Mouse (Mus musculus): ENCODE measurements at regions not wholly inside any gene's neighbourhood (a gene's known extent, or its start where the extent isn't known, plus 50 kb on each side); places are given as distances from the start of the nearest gene placed in this dataset.

GRCm38 (mm10) chr2:106190579-106191322 lies 187.4 kb upstream of the Dnajc24 start:
- ATAC-seq (no peak), DNase-seq (ENCODE audit: low spot score) (peak; percentile 27)
- H3K36me3 ChIP-seq (ENCODE audit: insufficient read depth, low read length), result no peaks in the 10 kb centered on the region
- no peak overlapping the region for H3K4me3 ChIP-seq (ENCODE audit: low read length)
- TF ChIP-seq CTCF (IDR thresholded peaks at IDR 0.05; ENCODE audit: low read depth), result no peak
- 25% methylated on average over 11 of the region's 11 CpGs for WGBS
- no peaks in the 10 kb centered on the region for H3K4me1 ChIP-seq (ENCODE audit: insufficient read depth, low read length)
- no peaks in the 10 kb centered on the region for H3K9me3 ChIP-seq (ENCODE audit: low read length)
- no peak overlapping the region for H3K4me2 ChIP-seq (ENCODE audit: low read depth, low read length)
- no peaks in the 10 kb centered on the region for H3K27me3 ChIP-seq (ENCODE audit: insufficient read depth, low read length)
- no peak overlapping the region for H3K27ac ChIP-seq
- no peak overlapping the region for H3K9ac ChIP-seq (replicated peaks; ENCODE audit: low read length)

- peak; percentile 62 for ATAC-seq
- peak; percentile 55 for DNase-seq (ENCODE audit: low spot score)
- peak overlapping the region; percentile 45 for H3K4me2 ChIP-seq (ENCODE audit: low read depth, low read length)
- no peaks in the 10 kb centered on the region for H3K27me3 ChIP-seq (ENCODE audit: insufficient read depth, low read length)
- H3K4me3 ChIP-seq (ENCODE audit: low read length), result no peak overlapping the region
- TF ChIP-seq CTCF (IDR thresholded peaks at IDR 0.05; ENCODE audit: low read depth), result no peak
- H3K9me3 ChIP-seq (ENCODE audit: low read length), result no peaks in the 10 kb centered on the region
- no peaks in the 10 kb centered on the region for H3K4me1 ChIP-seq (ENCODE audit: insufficient read depth, low read length)
- WGBS, result 35% methylated on average over 16 of the region's 16 CpGs
- H3K36me3 ChIP-seq (ENCODE audit: insufficient read depth, low read length), result no peaks in the 10 kb centered on the region
- 0 out of 2 replicates have a peak overlapping the region, but pooled peaks have one; percentile 2 for H3K9ac ChIP-seq (replicated peaks; ENCODE audit: low read length)
- H3K27ac ChIP-seq, result no peak overlapping the region
Measured at GRCm38 (mm10) chr2:106183651-106184050, 180.3 kb upstream of the Dnajc24 start.

GRCm38 (mm10) chr2:106182051-106182450 lies 178.7 kb upstream of the Dnajc24 start:
- peak overlapping the region; percentile 55 for H3K4me2 ChIP-seq (ENCODE audit: low read depth, low read length)
- no peaks in the 10 kb centered on the region for H3K27me3 ChIP-seq (ENCODE audit: insufficient read depth, low read length)
- DNase-seq (ENCODE audit: low spot score) (peak; percentile 81), ATAC-seq (peak; percentile 95)
- H3K4me1 ChIP-seq (ENCODE audit: insufficient read depth, low read length), result no peaks in the 10 kb centered on the region
- no peak overlapping the region for H3K9ac ChIP-seq (replicated peaks; ENCODE audit: low read length)
- no peak for TF ChIP-seq CTCF (IDR thresholded peaks at IDR 0.05; ENCODE audit: low read depth)
- no peaks in the 10 kb centered on the region for H3K36me3 ChIP-seq (ENCODE audit: insufficient read depth, low read length)
- H3K9me3 ChIP-seq (ENCODE audit: low read length), result no peaks in the 10 kb centered on the region
- no peak overlapping the region; the same call in 1 of the 2 replicates for H3K27ac ChIP-seq
- 7% methylated on average over 9 of the region's 10 CpGs for WGBS
- peak overlapping the region; percentile 25 for H3K4me3 ChIP-seq (ENCODE audit: low read length)

GRCm38 (mm10) chr2:106162681-106163080 lies 159.3 kb upstream of the Dnajc24 start:
- H3K4me3 ChIP-seq (ENCODE audit: low read length), result no peak overlapping the region
- no peak for DNase-seq (ENCODE audit: low spot score)
- H3K27ac ChIP-seq, result no peak overlapping the region
- no peak for ATAC-seq
- H3K27me3 ChIP-seq (ENCODE audit: insufficient read depth, low read length), result no peaks in the 10 kb centered on the region
- no peak overlapping the region for H3K9ac ChIP-seq (replicated peaks; ENCODE audit: low read length)
- no peak overlapping the region for H3K4me2 ChIP-seq (ENCODE audit: low read depth, low read length)
- no peaks in the 10 kb centered on the region for H3K36me3 ChIP-seq (ENCODE audit: insufficient read depth, low read length)
- WGBS, result 68% methylated on average over 4 of the region's 4 CpGs
- H3K9me3 ChIP-seq (ENCODE audit: low read length), result no peaks in the 10 kb centered on the region
- H3K4me1 ChIP-seq (ENCODE audit: insufficient read depth, low read length), result no peaks in the 10 kb centered on the region
- TF ChIP-seq CTCF (IDR thresholded peaks at IDR 0.05; ENCODE audit: low read depth), result no peak

GRCm38 (mm10) chr2:106161877-106162276 lies 158.5 kb upstream of the Dnajc24 start:
- Histone ChIP-seq H3K4me2 (ENCODE audit: low read depth, low read length) (no peak overlapping the region), H3K27me3 (ENCODE audit: insufficient read depth, low read length) (no peaks in the 10 kb centered on the region), H3K9me3 (ENCODE audit: low read length) (no peaks in the 10 kb centered on the region), H3K4me1 (ENCODE audit: insufficient read depth, low read length) (no peaks in the 10 kb centered on the region), H3K9ac (replicated peaks; ENCODE audit: low read length) (no peak overlapping the region), H3K27ac (no peak overlapping the region), H3K4me3 (ENCODE audit: low read length) (no peak overlapping the region), H3K36me3 (ENCODE audit: insufficient read depth, low read length) (no peaks in the 10 kb centered on the region)
- no peak for TF ChIP-seq CTCF (IDR thresholded peaks at IDR 0.05; ENCODE audit: low read depth)
- WGBS, result 48% methylated on average over 5 of the region's 5 CpGs
- DNase-seq (ENCODE audit: low spot score) (no peak), ATAC-seq (no peak)

GRCm38 (mm10) chr2:106149701-106150100 lies 146.4 kb upstream of the Dnajc24 start:
- H3K36me3 ChIP-seq (ENCODE audit: insufficient read depth, low read length), result no peaks in the 10 kb centered on the region
- H3K9ac ChIP-seq (replicated peaks; ENCODE audit: low read length), result no peak overlapping the region
- 9% methylated on average over 3 of the region's 3 CpGs for WGBS
- no peak for TF ChIP-seq CTCF (IDR thresholded peaks at IDR 0.05; ENCODE audit: low read depth)
- no peaks in the 10 kb centered on the region for H3K9me3 ChIP-seq (ENCODE audit: low read length)
- DNase-seq (ENCODE audit: low spot score), result no peak
- H3K27ac ChIP-seq, result no peak overlapping the region
- no peaks in the 10 kb centered on the region for H3K27me3 ChIP-seq (ENCODE audit: insufficient read depth, low read length)
- no peak overlapping the region for H3K4me3 ChIP-seq (ENCODE audit: low read length)
- H3K4me2 ChIP-seq (ENCODE audit: low read depth, low read length), result no peak overlapping the region
- no peaks in the 10 kb centered on the region for H3K4me1 ChIP-seq (ENCODE audit: insufficient read depth, low read length)
- ATAC-seq, result no peak

- H3K4me3 ChIP-seq (ENCODE audit: low read length), result no peak overlapping the region
- no peak for TF ChIP-seq CTCF (IDR thresholded peaks at IDR 0.05; ENCODE audit: low read depth)
- ATAC-seq (no peak), DNase-seq (ENCODE audit: low spot score) (no peak)
- no peaks in the 10 kb centered on the region for H3K27me3 ChIP-seq (ENCODE audit: insufficient read depth, low read length)
- no peaks in the 10 kb centered on the region for H3K9me3 ChIP-seq (ENCODE audit: low read length)
- no peak overlapping the region for H3K4me2 ChIP-seq (ENCODE audit: low read depth, low read length)
- no peak overlapping the region for H3K27ac ChIP-seq
- H3K9ac ChIP-seq (replicated peaks; ENCODE audit: low read length), result no peak overlapping the region
- no peaks in the 10 kb centered on the region for H3K4me1 ChIP-seq (ENCODE audit: insufficient read depth, low read length)
- H3K36me3 ChIP-seq (ENCODE audit: insufficient read depth, low read length), result no peaks in the 10 kb centered on the region
- 86% methylated on average over 5 of the region's 5 CpGs for WGBS
Measured at GRCm38 (mm10) chr2:106140931-106141330, 137.6 kb upstream of the Dnajc24 start.
